Mouse (Mus musculus) cerebellum, adult 18-20 months (tissue): ENCODE results near the gene Dsn1.

Experiments used
- DNase-seq, 2 experiments: peaks; one replicate each; pipeline ENCODE4 v3.0.0; 2021

Dsn1 gene

GRCm38 (mm10) chr2:156963891-156964290 is 43.1 kb downstream of the Dsn1 start:
- no peak for DNase-seq

GRCm38 (mm10) chr2:156958496-156959252 is 48.3 kb downstream of the Dsn1 start:
- no peak for DNase-seq

- no peak for DNase-seq
Observed at GRCm38 (mm10) chr2:156957035-156957434, 49.9 kb downstream of the Dsn1 start.

- no peak for DNase-seq
Observed at GRCm38 (mm10) chr2:156956306-156956705, 50.6 kb downstream of the Dsn1 start.

GRCm38 (mm10) chr2:156954463-156954862 is 52.5 kb downstream of the Dsn1 start:
- no peak for DNase-seq

- no peak for DNase-seq
Observed at GRCm38 (mm10) chr2:156951301-156952094, 55.5 kb downstream of the Dsn1 start.

GRCm38 (mm10) chr2:156950816-156951215 is 56.1 kb downstream of the Dsn1 start:
- DNase-seq = no peak
